Mouse (Mus musculus): ENCODE results near the gene Clrn2.

GRCm38 (mm10) chr5:45496930-45497550 lies 43.5 kb downstream of the Clrn2 start:
- TF ChIP-seq POLR2A (IDR thresholded peaks at IDR 0.05; ENCODE audit: borderline replicate concordance, control insufficient read depth, low read depth, low read length) (no peak), CTCF (IDR thresholded peaks at IDR 0.05; ENCODE audit: control insufficient read depth, insufficient read depth, low read length) (no peak)

Measured in bone marrow, adult 2 months (tissue).